Mouse (Mus musculus): ENCODE results near the gene Zfp809. TPM values are rescaled to one million over a fixed set of nuclear protein-coding genes. Genes with fewer than 3 reads are reported as not detected.
"Not testable (repeated sequence)": the region's sequence is repeated elsewhere in the genome, so short reads cannot be mapped to it uniquely, and the experiment has no call there.

The Zfp809 gene
- polyA plus RNA-seq, 1 experiment: 16.8 TPM

DNA sequence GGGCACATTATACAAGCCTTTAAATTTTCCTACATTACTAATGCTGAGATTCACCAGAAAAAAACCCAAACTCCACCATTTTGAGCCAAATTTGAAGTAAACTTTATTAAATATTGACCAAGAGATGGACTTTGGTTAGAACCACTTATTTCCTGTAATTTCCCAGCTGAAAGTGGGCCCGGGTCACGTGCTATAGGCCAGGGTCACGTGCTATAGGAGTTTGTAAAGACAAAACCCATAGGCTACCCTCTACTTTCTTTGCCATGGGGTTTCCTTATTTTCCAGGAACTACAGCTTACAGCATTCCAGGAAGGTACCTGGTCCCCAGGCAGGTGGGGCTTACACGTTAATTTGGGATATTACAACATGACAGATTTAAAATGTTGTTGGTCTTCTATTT, 1.4 kb upstream of the Zfp809 start:
- TF ChIP-seq POLR2A (IDR thresholded peaks at IDR 0.05; ENCODE audit: borderline replicate concordance, insufficient read depth, low read length) (no peak), CTCF (IDR thresholded peaks at IDR 0.05; ENCODE audit: borderline replicate concordance, insufficient read depth, low read depth, low read length) (no peak)
- WGBS: 97% methylated on average over 4 of the region's 4 CpGs
- DNase-seq: no peak

DNA sequence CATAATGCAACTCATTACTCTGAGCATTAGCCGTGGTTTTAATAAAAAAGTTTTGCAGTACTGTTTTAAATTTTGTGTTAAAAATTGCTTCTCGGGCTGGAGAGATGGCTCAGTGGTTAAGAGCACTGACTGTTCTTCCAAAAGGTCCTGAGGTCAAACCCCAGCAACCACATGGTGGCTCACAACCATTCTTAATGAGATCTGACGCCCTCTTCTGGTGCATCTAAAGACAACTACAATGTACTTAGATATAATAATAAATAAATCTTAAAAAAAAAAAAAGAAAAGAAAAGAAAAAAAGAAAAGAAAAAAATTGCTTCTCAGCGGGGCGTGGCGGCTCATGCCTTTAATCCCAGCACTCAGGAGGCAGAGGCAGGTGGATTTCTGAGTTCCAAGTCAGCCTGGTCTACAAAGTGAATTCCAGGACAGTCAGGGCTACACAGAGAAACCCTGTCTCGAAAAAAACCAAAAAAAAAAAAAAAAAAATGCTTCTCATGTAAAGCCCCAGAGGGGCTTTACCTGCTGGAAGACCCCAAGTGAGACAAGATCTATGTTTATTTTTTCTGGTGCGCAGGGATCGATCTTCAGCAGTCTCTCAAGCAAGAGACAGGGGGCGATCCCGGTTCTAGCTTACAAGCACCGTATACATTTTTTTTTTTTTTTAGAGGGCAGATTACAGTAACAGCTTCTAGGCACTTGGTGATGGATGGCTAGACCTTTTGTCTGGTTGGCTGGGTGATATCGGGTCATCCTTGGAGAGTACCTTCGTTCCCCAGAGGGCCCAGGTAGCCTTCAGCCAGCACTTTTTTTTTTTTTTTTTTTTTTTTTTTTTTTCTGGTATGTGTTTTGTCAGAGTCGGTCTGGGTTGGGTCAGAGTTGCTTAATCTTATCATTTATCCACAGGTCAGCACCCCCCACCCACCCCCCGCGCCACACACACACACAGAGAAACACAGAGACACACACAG, 694 bp upstream of the Zfp809 start:
- TF ChIP-seq POLR2A (IDR thresholded peaks at IDR 0.05; ENCODE audit: borderline replicate concordance, insufficient read depth, low read length) (no peak), CTCF (IDR thresholded peaks at IDR 0.05; ENCODE audit: borderline replicate concordance, insufficient read depth, low read depth, low read length) (no peak)
- H3K27me3 ChIP-seq (ENCODE audit: control insufficient read depth, insufficient read depth, low read length): no peaks in the 10 kb centered on the region
- peaks cover 3% of the 10 kb centered on the region; the same call in 1 of the 2 replicates for H3K4me1 ChIP-seq (ENCODE audit: control insufficient read depth, insufficient read depth, low read length)
- H3K27ac ChIP-seq (ENCODE audit: insufficient read depth, low read length): peak overlapping the region; percentile 16; the same call in 1 of the 2 replicates
- WGBS: 27% methylated on average over 17 of the region's 17 CpGs
- peak; percentile 39 to 46 for DNase-seq
- H3K4me3 ChIP-seq (replicated peaks; ENCODE audit: insufficient read depth, low read depth, low read length): peak overlapping the region; percentile 85

More for the DNA sequence above, 1.4 kb upstream of the Zfp809 start:
- no peaks in the 10 kb centered on the region for H3K27me3 ChIP-seq (ENCODE audit: control insufficient read depth, insufficient read depth, low read length)
- no peak overlapping the region for H3K4me3 ChIP-seq (replicated peaks; ENCODE audit: insufficient read depth, low read depth, low read length)
- H3K4me1 ChIP-seq (ENCODE audit: control insufficient read depth, insufficient read depth, low read length): peaks cover 3% of the 10 kb centered on the region; the same call in 1 of the 2 replicates
- H3K27ac ChIP-seq (ENCODE audit: insufficient read depth, low read length): no peak overlapping the region

DNA sequence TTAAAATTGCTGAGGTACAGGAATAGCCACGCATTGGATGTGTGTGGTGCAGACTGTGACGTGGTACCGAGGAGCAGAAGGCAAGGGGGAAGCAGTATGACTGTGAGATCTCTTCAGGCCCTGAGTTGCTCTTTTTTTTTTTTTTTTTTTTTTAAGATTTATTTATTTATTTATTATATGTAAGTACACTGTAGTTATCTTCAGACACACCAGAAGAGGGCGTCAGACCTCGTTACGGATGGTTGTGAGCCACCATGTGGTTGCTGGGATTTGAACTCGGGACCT, 817 bp downstream of the Zfp809 start:
- peak overlapping the region; percentile 85 for H3K4me3 ChIP-seq (replicated peaks; ENCODE audit: insufficient read depth, low read depth, low read length)
- DNase-seq: peak in 1 of 2 experiments; percentile 36
- not testable (repeated sequence) for H3K4me1 ChIP-seq (ENCODE audit: control insufficient read depth, insufficient read depth, low read length); H3K27me3 ChIP-seq (ENCODE audit: control insufficient read depth, insufficient read depth, low read length); H3K27ac ChIP-seq (ENCODE audit: insufficient read depth, low read length)
- WGBS: 62% methylated on average over 7 of the region's 7 CpGs

DNA sequence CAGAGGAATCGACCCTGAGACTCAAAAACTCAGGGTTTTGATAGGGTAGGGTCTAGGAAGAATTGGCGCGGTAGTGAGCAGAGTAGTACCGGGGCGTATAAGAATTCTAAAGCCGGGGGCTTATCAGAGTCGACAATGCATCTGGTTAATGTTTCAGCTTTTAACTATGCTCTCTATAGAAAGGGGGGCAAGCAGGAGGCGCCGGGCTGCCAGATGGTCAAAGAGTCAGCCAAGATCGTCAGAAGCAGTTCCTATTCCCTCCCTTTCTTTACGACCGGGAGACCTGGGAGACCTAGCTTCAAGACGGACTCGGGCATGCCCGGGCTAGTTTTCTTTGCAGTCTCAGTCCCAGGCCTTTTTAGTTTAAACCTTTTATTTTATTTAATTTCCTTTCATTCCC, 1.3 kb downstream of the Zfp809 start:
- no peak for TF ChIP-seq POLR2A (IDR thresholded peaks at IDR 0.05; ENCODE audit: borderline replicate concordance, insufficient read depth, low read length)
- TF ChIP-seq CTCF (IDR thresholded peaks at IDR 0.05; ENCODE audit: borderline replicate concordance, insufficient read depth, low read depth, low read length): no peak
- Histone ChIP-seq H3K27me3 (ENCODE audit: control insufficient read depth, insufficient read depth, low read length) (no peaks in the 10 kb centered on the region), H3K27ac (ENCODE audit: insufficient read depth, low read length) (no peak overlapping the region), H3K4me1 (ENCODE audit: control insufficient read depth, insufficient read depth, low read length) (peaks cover 3% of the 10 kb centered on the region; the same call in 1 of the 2 replicates), H3K4me3 (replicated peaks; ENCODE audit: insufficient read depth, low read depth, low read length) (no peak overlapping the region)
- 37% methylated on average over 15 of the region's 15 CpGs for WGBS
- DNase-seq: peak; percentile 56 to 58

DNA sequence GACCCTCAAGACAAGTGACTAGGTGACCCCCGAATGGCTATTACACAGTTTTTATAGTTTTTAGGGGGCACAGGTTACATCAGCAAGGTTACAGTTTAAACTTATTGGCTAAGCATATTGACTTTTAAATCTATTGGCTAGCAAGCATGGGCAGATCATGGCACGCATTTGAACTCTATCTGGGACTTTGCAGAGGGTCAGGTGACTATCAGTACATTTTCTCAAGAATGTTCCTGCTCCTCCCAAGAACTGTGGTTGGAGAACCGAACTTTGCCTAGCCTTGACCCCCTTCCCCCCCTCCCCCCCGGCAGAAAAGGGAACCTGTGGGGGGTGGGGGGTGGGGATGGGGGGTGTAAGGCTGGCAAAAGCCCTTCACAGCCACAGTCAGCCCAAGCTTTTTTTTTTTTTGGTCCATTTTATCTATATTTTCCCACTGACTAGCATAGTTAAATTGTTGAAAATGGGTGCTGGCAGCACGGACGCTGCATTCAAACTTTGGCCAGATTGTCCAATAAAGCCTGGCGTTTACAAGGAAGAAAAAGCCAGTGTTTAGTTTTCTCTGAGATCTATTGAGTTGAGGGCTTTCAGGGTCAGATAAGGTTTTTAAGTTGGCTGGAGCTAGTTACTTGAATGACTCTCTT, 4.0 kb downstream of the Zfp809 start:
- H3K4me1 ChIP-seq (ENCODE audit: control insufficient read depth, insufficient read depth, low read length): peaks cover 3% of the 10 kb centered on the region; the same call in 1 of the 2 replicates
- H3K27me3 ChIP-seq (ENCODE audit: control insufficient read depth, insufficient read depth, low read length): no peaks in the 10 kb centered on the region
- no peak for DNase-seq
- no peak overlapping the region for H3K27ac ChIP-seq (ENCODE audit: insufficient read depth, low read length)
- H3K4me3 ChIP-seq (replicated peaks; ENCODE audit: insufficient read depth, low read depth, low read length): no peak overlapping the region
- no peak for TF ChIP-seq CTCF (IDR thresholded peaks at IDR 0.05; ENCODE audit: borderline replicate concordance, insufficient read depth, low read depth, low read length)
- TF ChIP-seq POLR2A (IDR thresholded peaks at IDR 0.05; ENCODE audit: borderline replicate concordance, insufficient read depth, low read length): no peak
- WGBS: 90% methylated on average over 7 of the region's 7 CpGs

DNA sequence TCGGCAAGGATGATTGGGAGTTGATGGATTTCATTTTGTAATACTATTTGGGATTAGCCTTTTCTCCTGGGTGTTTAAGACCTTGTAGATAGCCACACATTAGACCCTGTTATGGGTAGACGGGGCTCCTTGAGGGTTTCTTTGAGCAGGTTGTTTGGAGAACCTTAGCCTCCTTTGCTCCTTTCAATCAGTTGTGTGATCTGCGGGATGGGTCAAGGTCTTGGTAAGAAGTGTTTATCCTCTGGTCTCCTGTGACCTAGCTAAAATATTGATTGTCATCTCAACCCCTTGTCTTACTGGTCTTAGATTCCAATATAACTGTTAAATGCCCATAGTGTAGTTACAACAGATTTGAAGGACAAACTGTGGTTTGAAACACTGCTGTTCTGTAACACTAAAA, 4.5 kb downstream of the Zfp809 start:
- 94% methylated on average over 3 of the region's 3 CpGs for WGBS
- H3K4me1 ChIP-seq (ENCODE audit: control insufficient read depth, insufficient read depth, low read length): peaks cover 3% of the 10 kb centered on the region; the same call in 1 of the 2 replicates
- DNase-seq: no peak
- no peaks in the 10 kb centered on the region for H3K27me3 ChIP-seq (ENCODE audit: control insufficient read depth, insufficient read depth, low read length)
- H3K4me3 ChIP-seq (replicated peaks; ENCODE audit: insufficient read depth, low read depth, low read length): no peak overlapping the region
- TF ChIP-seq POLR2A (IDR thresholded peaks at IDR 0.05; ENCODE audit: borderline replicate concordance, insufficient read depth, low read length) (no peak), CTCF (IDR thresholded peaks at IDR 0.05; ENCODE audit: borderline replicate concordance, insufficient read depth, low read depth, low read length) (no peak)
- H3K27ac ChIP-seq (ENCODE audit: insufficient read depth, low read length): no peak overlapping the region

DNA sequence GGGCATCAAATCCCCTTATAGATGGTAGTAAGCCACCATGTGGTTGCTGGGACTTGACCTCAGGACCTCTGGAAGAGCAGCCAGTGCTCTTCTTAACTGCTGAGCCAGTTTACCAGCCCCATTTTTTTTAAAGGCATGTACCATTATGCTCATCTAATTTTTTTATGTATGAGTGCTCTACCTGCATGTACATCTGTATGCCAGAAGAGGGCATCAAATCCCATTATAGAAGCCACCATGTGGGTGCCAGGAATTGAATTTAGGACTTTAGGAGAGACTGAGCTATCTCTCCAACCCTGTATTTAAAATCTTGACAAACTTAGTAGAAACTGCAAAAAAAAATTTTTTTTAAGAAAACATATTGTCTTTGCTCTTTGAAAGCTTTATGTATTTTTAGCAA, 5.0 kb downstream of the Zfp809 start:
- DNase-seq: peak in 1 of 2 experiments; percentile 14
- peaks cover 3% of the 10 kb centered on the region; the same call in 1 of the 2 replicates for H3K4me1 ChIP-seq (ENCODE audit: control insufficient read depth, insufficient read depth, low read length)
- H3K27ac ChIP-seq (ENCODE audit: insufficient read depth, low read length): no peak overlapping the region
- no peak overlapping the region for H3K4me3 ChIP-seq (replicated peaks; ENCODE audit: insufficient read depth, low read depth, low read length)
- H3K27me3 ChIP-seq (ENCODE audit: control insufficient read depth, insufficient read depth, low read length): no peaks in the 10 kb centered on the region
- TF ChIP-seq POLR2A (IDR thresholded peaks at IDR 0.05; ENCODE audit: borderline replicate concordance, insufficient read depth, low read length) (no peak), CTCF (IDR thresholded peaks at IDR 0.05; ENCODE audit: borderline replicate concordance, insufficient read depth, low read depth, low read length) (no peak)

DNA sequence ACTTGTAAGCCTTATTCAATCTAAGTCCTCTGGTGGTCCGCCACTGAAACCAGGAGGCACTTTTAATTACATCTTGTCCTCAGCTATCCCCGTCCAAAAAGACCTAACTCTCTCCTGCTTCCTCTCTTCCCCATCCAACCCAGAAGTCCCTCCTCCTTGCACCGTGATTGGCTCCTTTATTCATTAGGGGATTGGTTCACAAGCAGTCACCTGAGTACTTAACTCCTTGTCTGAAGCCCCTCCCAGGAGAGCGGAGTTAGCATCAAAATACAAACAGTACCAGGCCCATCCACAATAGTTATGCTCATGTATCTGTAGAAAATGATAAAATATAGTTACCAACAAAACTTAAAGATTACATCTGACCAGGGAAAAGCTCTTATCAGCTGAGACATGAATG, 14.5 kb downstream of the Zfp809 start:
- Histone ChIP-seq H3K27me3 (ENCODE audit: control insufficient read depth, insufficient read depth, low read length) (no peaks in the 10 kb centered on the region), H3K27ac (ENCODE audit: insufficient read depth, low read length) (no peak overlapping the region), H3K4me3 (replicated peaks; ENCODE audit: insufficient read depth, low read depth, low read length) (no peak overlapping the region), H3K4me1 (ENCODE audit: control insufficient read depth, insufficient read depth, low read length) (no peaks in the 10 kb centered on the region)
- no peak for DNase-seq
- 95% methylated on average over 4 of the region's 4 CpGs for WGBS
- TF ChIP-seq CTCF (IDR thresholded peaks at IDR 0.05; ENCODE audit: borderline replicate concordance, insufficient read depth, low read depth, low read length) (no peak), POLR2A (IDR thresholded peaks at IDR 0.05; ENCODE audit: borderline replicate concordance, insufficient read depth, low read length) (no peak)
